Mouse (Mus musculus) urinary bladder, adult 18-20 months (tissue): ENCODE measurements around the gene D630045J12Rik.

Experiments
- DNase-seq, 2 experiments: peaks; one replicate each; pipeline ENCODE4 v3.0.0; 2022; ENCODE audit warnings: low spot score in 2 of 2, mixed read lengths in 2 of 2

D630045J12Rik gene

GRCm38 (mm10) chr6:38192952-38193351 lies 60.9 kb downstream of the D630045J12Rik start:
- no peak for DNase-seq

DNA sequence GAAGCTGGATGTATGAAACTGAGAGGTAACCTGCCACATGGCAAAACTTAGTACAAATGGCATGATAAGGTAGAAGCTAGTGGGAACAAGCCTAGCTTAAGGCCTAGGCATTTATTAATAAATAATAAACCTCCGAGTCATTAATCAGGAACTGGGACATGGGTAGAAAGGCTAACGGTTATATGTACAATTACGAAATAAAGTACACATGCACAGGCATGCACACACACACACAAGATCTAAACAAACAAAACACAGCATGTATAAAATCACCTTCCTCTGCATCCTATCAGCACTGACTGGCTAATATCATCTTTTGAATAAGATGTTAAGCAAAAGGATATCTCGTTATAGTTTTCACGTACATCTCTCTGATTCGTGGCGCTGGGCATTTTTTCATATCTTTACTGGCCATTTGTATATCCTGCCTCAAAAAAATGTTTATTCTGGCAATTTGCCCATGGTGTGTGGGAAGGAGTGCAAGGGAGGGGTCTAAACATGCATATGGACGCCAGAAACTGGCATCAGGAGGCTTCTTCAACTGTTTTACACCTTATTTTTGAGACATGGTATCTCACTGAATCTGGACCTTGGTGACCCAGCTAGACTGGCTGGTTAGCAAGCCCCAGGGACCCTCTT lies 67.4 kb downstream of the D630045J12Rik start:
- DNase-seq: no peak

DNA sequence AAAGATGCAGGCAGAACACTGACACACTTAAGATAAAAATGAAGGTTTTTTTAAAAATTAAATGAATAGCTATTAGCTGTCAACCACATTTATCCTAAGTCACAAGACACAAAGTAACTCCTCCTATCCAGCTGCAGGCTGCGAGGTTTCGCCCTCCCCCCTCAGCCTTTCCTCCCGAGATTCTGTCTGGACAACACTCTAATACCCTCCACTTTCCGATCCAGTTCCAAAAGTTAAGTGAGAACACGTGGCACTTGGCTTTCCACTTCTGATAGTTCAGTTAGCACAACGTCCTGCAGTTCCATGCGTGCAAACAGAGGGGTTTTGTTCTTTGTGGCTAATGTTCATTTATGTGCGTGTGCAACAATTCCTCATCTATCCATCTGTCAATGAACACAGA lies 69.0 kb downstream of the D630045J12Rik start:
- no peak for DNase-seq

DNA sequence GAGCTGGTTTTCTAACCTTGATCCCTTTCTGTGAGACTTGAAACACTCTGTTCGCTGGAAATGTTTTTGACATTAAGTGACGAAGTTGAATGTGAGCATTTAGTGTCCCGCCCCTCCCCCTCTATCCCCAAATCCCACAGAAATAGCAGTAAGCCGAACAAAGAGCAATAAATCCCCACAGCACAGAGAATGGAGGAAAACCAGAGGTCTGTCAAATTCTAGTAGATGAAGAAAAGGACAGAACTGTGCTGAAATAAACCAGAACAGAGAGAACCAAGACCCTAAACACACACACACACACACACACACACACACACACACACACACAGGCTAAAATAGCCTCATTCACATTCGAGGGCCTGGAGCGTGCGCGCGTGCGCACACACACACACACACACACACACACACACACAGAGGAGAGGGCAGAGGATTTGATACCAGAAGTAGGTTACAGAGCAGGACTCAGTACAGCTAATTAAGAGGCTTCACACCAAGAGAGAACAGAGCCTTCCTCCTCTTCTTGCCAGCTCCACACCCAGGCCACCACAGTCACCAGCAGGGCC lies 72.0 kb downstream of the D630045J12Rik start:
- DNase-seq: no peak

- no peak for DNase-seq
These were observed 73.1 kb downstream of the D630045J12Rik start for GRCm38 (mm10) chr6:38180669-38181068.

GRCm38 (mm10) chr6:38165385-38165784 lies 88.4 kb downstream of the D630045J12Rik start:
- DNase-seq: no peak

DNA sequence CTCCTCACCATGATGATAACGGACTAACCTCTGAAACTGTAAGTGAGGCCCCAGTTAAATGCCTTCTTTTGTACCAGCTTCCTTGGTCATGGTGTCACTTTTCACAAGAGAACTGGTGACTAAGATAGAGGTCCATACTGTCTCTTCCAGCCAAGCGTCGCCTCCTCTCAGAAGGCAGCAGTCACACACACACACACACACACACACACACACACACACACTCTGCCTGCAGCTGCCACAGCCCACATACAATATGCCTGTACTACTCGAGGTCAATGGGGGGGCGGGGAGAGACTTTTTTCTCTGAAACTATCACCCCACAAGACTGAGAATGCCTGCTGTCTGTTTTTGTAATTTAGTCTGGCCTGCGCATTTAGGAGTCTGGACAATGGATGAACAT lies 89.1 kb downstream of the D630045J12Rik start:
- DNase-seq: no peak

DNA sequence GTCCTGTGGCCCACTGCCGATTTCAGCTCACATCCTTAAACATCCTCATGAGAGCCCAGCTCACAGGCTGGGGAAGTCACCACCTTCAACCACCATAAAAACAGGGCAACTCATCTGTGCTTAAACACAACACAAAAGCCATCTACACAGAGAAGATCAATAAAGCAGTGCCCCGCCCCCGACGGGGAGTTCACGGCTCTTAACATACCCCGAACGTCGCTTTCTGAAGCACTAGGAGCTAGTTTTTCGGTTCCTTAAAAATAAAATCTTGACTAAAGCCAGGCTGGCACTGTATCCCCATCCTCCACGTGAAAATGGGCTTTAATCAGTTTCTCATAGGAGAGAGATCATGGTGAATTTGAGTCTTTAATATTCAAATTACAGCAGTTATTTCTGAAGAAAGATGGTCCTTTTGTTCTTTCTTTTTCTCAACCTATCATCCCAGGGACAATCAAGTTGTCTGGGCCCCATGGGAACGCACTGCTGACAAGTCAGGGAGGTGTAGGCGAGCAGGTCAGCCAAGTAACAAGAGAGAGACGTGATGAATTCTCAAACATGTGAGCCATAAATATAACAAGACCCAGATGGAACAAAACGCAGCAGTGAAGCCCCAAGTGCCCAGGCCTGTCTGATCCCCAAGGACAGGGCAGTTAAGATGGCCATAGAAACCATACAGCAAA lies 90.8 kb downstream of the D630045J12Rik start:
- no peak for DNase-seq

DNA sequence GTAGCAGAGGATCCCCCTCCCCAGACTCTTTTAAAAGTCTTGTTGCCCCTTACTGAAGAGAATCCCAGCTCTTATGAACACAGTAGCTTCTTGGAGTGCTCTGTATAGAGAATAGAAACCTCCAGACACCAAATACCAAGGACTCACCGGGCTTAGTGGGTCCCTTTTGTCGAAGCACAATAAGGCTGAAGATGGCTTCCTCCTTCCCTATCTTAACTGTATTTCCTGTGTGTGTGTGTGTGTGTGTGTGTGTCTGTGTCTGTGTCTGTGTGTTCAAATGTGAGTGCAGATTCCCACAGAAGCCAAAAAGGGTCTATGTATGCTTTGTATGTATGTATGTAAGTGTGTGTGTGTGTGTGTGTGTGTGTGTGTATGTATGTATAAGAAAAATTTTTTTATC lies 93.3 kb downstream of the D630045J12Rik start:
- DNase-seq: no peak

DNA sequence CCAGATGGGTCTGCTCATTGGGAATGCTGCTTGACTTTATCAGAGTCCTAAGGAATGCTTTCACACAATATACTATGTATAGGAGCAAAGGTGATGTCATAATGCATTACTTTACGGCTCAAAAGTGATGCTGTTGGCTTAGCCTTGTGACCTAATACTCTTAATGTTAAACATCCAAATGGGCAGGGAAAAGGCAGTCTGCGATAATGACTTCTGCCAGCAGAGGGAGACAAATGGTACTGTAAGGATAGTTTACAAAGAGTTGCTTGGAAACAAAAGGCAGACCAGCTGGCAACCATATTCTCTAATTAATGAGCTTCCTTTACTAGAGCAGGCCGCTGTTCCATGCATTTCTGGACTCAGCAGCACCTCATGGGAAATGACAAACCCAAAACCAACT lies 93.7 kb downstream of the D630045J12Rik start:
- DNase-seq: peak; percentile 71 to 79

GRCm38 (mm10) chr6:38159576-38159975 lies 94.2 kb downstream of the D630045J12Rik start:
- no peak for DNase-seq

DNA sequence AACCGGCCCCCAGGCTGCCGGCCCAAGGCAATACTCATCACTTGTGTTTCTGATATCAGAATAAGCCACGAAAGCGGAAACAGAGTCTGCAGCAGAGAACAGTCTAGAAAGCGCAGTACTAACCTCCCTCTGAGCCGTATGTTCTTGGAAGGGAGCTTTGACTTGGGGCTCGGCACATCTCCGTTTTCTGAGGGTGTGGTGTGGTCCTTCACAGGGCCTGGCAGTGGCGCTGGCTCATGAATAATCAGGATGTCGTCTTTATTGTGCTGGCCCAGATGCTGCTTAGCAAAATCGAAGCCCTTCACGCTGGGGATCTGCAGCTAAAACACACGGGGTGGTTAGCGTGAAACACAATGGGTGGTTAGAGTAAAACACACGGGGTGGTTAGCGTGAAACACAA lies 95.9 kb downstream of the D630045J12Rik start:
- DNase-seq: no peak

DNA sequence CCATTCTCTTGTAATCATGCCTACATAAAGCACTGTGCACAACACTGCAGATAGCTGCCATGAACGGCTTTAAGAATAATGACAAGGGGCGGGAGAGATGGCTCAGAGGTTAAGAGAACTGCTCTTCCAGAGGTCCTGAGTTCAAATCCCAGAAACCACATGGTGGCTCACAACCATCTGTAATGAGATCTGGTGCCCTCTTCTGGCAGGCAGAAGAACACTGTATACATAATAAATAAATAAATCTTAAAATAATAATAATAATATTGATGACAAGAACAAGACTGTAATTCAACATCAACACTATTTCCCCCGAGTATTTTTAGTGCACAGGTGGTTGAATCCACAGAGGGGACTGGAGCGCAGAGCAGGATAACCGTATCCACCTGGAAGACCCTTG lies 97.6 kb downstream of the D630045J12Rik start:
- no peak for DNase-seq

DNA sequence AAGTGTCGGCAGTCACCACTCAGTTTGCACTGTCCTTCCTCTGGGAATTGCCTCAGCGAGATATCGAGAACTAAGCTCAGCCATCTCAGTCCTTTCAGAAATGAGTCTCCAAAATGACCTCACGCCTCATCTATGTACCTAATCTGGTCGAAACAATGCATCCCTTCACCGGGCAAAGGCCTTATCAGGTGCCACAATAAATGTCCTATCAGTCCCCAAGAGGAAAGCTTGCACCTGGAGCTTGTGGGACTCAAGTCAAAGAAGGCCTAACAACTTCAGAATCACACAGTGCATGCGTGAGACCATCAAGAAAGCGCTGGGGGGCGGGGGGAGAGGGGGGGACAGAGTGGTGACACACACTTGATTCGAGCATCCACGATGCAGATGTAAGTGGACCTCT lies 101.5 kb downstream of the D630045J12Rik start:
- DNase-seq: no peak

DNA sequence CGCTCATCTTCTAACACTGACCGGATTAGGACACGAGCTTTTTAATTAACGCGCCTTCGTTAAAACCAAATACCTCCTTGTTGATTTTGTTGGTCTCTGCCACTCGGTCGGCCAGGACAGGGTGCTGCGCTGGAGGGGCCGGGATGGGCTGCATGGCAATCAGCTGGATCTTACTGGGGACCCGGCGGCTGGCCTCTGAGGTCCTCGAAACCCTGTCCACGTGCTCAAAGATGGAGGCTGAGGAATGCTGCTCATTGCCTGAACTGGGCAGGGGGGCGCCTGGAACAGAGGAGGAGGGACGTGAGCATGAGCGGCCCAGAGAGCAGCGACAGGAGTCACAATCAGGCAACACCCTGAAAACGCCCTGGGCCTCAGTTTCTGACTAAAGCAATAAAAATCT lies 104.3 kb downstream of the D630045J12Rik start:
- no peak for DNase-seq

DNA sequence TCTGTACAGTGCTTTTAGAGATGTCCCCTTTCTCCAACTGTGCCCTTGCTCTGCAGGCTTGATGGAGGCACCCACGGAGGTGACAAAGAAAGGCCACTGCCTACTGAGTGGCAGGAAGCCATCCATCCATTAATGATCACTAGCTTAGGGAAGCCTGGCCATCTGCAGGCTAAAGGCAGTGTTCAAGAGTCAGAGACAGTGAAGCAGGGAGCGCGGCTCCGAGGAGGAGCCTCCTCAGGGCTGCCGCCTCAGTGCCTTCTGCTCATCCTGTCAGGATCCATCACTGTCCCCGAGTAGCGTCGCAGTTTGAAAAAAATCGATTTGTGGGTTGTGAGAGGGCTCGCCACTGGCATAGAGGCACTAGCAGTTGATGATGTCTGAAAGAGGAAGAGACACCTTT lies 105.2 kb downstream of the D630045J12Rik start:
- DNase-seq: no peak

- no peak for DNase-seq
These were observed 106.5 kb downstream of the D630045J12Rik start for GRCm38 (mm10) chr6:38147301-38147700.

DNA sequence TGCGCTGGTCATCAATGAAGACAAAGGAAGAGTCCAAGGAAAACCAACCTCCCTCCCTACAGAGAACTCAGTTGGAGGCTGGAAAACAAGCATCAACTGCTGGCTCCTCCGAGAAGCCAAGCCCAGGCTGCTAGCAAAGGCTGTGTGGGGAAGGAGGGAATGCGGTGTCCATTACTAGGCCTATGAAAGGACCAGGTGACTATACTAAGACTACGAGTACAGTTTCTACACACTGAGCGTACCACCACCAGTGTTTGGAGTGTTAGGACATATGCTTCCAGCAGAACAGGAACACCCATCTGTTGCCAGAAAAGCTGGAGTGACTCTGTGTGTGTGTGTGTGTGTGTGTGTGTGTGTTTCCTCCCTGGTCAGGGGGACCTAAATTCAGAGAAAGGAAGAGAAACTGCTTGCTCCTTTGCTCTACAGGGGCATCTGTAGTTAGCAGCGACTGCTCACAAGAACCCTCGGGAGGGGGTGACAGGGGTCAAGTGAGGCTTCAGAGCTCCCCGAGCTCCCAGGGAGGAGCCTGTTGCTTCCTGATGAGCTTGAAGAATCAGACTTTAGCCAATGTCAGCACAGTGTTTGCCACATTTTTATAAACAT lies 108.2 kb downstream of the D630045J12Rik start:
- DNase-seq: no peak

DNA sequence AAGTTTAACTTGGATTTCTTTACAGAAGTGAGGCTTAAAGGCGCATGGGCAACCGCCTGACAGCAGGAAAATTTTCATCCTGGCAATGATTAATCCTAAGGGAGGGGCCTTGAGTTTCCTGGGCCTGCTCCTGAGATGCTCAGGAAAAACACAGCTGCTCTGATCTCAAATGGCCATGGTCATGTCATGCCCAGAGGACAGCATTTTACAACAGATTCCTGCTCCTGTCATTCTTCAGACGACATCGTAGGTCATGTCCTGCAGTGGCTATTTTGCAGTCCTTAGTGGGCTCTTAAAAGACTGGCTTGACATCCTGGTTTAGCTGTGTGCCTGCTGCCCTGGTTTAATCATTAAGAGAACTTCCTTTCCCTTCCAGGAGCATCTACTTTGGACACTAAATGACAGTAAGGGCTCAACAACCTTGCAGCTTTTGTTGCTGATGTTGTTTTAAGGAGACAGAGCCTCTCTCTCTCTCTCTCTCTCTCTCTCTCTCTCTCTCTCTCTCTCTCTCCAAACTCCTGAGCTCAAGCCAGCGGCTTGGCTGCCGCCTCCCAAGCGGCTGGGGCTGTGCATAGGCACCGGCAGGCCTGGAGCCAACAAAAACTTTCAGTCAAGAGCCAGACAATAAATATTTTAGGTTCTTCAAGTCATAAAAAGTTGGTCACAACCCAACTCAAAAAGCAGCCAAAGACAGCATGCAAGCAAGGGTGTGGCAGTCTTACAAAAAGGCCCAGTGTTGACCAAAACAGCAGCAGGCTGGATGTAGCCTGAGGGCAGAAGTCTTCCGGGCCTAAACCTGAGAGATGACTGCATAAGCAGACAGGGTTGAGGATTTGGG lies 109.4 kb downstream of the D630045J12Rik start:
- peak in 1 of 2 experiments; percentile 74 for DNase-seq

DNA sequence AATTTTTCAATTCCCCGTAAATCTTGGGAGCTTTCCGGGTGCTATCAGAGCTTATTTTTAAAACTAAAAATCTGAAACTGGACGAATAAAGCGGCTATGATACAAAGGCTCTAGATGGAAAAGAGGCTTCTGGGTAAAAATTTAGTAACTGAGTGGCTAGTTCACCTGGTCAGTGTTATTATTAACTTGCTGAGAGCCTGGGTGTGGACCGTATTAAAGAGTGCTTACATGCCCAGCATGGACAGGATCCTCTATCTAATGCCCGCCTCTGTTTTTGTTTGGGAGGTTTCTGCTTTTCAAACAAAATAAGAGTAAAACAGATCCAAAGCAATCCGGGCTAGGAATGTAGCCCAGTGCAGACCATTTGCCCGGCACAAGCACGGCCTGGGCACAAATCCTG lies 113.4 kb downstream of the D630045J12Rik start:
- no peak for DNase-seq

GRCm38 (mm10) chr6:38139086-38139485 lies 114.7 kb downstream of the D630045J12Rik start:
- DNase-seq: no peak
